Mouse (Mus musculus) urinary bladder, postnatal 0 days (tissue): ENCODE measurements around the gene Rngtt. TPM values are rescaled to one million over a fixed set of nuclear protein-coding genes. Genes with fewer than 3 reads are reported as not detected.

Source experiments
- microRNA-seq: library from miRNA; unstranded; fragments of <30 nt; microRNA quantifications from one replicate; pipeline ENCODE4, GENCODE M21; 2016
- polyA plus RNA-seq: library from polyadenylated mRNA; unstranded; fragments of >200 nt; fragmentation: Nextera tagmentation; extraction: Ambion mirVana; gene quantifications from 2 replicates; pipeline ENCODE4 v1.2.1, GENCODE M21; 2015

Rngtt gene
- polyA plus RNA-seq, result 8.5 and 10.3 TPM in 2 replicates

GRCm38 (mm10) chr4:33309764-33310757, at the start of gene Rngtt:
TSS of gene Rngtt (plus strand) at chr4:33310311.

GRCm38 (mm10) chr4:33290002-33290401, 20.1 kb upstream of the Rngtt start, which contains the start of gene Pnrc1:
TSS of gene Pnrc1 (minus strand) at chr4:33290163.

Small RNA genes lying within 50 kb of the gene (microRNA-seq; reads per million reads assigned to microRNA genes)
- gene Mir8118, result not detected

Other genes starting within 250 kb of the Rngtt start
- 0.16 TPM in 1 of 2 replicates, not detected in the other for gene Gabrr2, start 247.3 kb upstream of the Rngtt start, polyA plus RNA-seq
- not detected in 2 replicates for gene Gabrr1, start 177.8 kb upstream of the Rngtt start, polyA plus RNA-seq
- gene Pm20d2, start 120.6 kb upstream of the Rngtt start, polyA plus RNA-seq, result 0.63 and 0.97 TPM in 2 replicates
- gene Srsf12, start 101.3 kb upstream of the Rngtt start, polyA plus RNA-seq, result 0.21 and 0.52 TPM in 2 replicates
- gene Pnrc1, start 20.1 kb upstream of the Rngtt start, polyA plus RNA-seq, result 53.5 and 58.1 TPM in 2 replicates